Mouse (Mus musculus): ENCODE measurements at regions not wholly inside any gene's neighbourhood (a gene's known extent, or its start where the extent isn't known, plus 50 kb on each side); places are given as distances from the start of the nearest gene placed in this dataset.

DNA sequence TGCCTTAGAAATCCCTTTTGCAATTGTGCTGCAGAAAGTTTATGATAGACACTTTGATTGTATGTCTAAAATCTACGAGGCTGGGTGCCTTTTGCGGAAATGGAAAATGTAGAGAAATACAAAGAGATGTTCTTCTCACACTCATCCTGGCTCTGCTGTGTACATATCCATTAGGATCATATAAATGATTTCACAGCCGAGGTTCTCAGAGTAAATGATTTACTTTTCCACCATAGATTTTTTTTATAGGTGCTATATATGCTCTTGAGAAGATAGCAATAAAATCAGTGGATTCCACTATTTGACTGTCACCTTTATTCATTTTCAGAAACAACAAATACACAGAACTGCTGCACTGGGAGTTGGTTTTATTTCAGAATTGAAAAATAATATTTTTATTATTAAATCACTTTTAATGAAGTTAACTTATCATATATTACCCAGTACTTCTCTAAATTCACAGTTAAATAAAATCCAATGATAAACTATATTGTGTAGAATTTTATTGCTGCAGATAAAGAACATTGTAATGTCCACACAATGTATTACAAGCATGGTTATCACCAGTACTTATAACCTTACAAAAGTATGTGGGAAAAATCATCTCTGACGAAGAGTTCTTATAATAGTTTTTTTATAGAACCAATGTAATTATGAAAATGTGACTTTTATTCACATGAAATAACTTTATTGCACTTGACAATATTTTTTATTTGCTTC lies 1385.8 kb downstream of the Pcdh7 start:
- DNase-seq (ENCODE audit: low read depth, low spot score) = no peak

DNA sequence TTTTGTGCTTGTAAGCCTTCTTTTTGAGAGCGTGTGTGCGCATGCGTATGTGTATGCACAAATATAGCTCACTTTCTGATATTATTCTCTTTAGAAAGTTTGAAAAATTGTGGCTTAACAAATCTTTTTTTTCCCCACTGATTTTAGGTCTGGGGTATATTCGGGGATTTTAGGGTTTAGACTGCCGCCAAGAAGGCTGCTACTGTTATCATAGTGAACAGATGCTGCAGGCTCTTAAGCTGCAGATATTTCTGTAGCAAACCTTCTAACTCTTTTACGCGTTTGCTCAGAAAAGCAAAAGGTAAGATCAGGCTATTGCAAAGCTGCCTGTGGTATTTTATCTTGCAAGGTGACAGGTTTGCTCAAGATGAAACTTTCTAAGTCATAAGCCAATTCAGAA lies 1420.5 kb downstream of the Pcdh7 start:
- no peak for DNase-seq (ENCODE audit: low read depth, low spot score)

DNA sequence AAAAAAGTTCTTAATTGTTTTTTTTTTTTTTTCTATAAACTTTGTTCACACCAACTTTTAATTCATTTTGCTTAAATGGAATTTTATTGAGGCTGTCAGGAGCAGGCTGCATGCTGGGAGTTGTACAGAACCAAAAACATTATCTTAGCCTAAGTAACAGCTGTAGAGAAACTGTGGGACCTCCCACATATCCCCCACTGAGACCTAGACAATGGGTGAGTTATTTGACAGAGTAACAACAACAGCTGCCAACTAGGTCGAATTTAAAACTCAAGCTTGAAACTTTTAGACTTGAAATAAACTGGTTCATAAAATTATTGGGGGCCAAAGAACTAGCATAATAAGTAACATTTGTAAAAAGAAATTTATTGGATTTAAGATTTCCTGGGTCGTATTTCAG lies 1421.0 kb downstream of the Pcdh7 start:
- DNase-seq (ENCODE audit: low read depth, low spot score) = peak; percentile 19
